Mouse (Mus musculus) cerebellum, adult 18-20 months (tissue): ENCODE data around the gene Fggy.

Experiments used
- DNase-seq, 2 experiments: peaks; one replicate each; pipeline ENCODE4 v3.0.0; 2021

Fggy gene

GRCm38 (mm10) chr4:95733397-95734249 is 176.3 kb downstream of the Fggy start:
- no peak for DNase-seq

DNA sequence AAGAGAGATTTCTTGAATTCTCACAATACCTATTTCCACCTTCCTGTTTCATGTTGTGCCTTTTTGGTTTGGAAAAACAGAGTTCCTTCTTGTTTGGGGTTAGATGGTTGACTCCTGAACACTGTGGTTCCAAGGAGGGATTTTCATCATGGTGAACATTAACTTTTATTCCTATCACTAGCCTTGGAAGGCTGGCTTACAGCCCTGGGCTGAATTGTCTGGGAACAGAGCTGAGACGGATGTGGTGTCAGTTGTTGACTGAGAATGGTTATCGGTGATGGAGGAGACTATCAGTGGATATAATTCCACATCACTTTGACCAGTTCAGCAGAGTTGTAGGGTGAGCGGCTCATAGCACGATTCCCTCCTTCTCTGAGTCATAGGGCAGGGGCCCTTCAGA is 178.7 kb downstream of the Fggy start:
- DNase-seq: no peak

DNA sequence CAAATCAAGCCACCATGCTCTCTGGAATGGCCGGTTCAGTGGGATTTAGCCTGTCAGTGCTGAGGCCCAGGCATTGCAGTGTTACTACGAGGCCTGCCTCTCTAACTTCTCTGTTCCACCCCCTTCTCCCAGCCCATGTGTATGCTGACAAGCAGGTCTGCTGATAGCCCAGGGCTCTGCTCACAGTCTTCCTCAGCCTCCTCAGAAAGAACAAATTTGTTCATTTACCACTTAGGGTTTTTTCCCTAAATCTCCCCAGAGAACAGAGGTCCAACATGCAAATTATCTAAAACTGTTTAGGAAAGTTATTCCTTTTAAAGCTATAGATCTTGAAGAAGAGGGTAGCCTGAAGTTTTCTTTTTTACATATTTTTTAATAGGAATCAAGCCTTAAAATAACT is 179.4 kb downstream of the Fggy start:
- no peak for DNase-seq

- no peak for DNase-seq
These were observed 180.9 kb downstream of the Fggy start for GRCm38 (mm10) chr4:95738179-95738578.

DNA sequence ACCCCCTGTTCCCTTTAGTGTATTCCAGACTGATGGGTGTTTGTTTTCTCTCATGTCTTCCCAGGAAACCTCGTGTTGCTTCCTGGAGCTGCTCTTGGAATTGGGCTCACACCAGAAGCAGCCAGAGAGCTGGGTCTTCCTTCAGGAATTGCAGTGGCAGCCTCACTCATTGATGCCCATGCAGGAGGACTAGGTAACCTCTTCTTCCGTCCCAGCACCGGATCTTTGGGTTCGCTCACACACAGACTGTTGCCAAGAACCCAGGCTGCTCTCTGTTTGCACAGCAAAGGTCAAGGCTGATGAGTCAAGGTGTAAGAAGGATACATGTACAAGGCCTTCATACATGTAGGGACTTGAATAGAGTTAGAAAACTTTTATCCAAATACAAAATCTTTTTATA is 181.4 kb downstream of the Fggy start:
- DNase-seq: no peak

DNA sequence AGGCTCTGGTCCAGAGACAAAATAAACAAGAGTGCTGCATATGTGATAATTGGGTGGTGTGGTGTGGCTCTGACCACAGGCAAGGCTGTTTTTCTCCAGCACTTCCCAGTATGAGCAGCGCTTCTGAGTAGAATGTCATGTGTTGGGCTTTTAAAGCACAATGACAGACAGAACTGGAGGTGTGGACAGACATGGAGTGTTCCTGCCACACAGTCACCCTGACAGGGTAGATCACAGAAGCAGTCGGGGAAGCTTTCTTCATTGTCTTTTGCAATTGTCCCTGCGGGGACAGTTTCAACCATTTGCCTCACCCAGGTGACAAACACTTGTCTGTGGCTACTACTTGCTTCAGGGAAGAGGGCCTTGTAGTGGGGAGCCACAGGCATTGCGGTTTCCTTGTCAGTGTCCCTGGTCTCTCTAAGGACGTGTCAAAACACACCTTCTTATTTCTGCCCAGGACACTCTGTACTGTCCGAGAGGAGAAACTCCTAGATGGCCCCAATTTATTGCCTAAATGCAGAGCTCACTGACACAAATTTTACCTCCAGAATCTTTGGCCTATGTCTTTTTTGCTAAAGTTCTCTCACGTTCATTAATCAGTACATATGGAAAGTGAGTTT is 183.9 kb downstream of the Fggy start:
- DNase-seq: no peak

GRCm38 (mm10) chr4:95742986-95743385 is 185.7 kb downstream of the Fggy start:
- DNase-seq: no peak

DNA sequence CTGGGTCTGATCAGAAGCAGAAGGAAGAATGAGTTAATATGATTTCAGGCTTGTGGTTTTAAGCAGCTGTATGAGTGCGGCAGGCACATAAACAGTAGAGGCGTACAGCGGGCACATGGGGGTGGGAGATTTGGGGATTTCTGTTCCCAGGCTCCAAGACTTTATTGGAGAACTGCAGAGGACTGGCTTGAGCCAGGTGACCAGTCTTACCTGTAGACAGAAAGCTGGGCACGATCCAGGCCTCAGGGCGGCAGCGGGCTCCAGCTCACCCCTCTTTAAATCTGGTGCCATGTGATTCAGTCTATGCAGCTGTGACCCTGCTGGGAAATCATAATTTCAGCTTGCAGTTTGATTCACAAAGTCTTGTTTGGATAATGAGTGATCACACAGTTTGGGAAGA is 189.6 kb downstream of the Fggy start:
- no peak for DNase-seq

- DNase-seq: no peak
These were observed 190.3 kb downstream of the Fggy start for GRCm38 (mm10) chr4:95747415-95748202.

DNA sequence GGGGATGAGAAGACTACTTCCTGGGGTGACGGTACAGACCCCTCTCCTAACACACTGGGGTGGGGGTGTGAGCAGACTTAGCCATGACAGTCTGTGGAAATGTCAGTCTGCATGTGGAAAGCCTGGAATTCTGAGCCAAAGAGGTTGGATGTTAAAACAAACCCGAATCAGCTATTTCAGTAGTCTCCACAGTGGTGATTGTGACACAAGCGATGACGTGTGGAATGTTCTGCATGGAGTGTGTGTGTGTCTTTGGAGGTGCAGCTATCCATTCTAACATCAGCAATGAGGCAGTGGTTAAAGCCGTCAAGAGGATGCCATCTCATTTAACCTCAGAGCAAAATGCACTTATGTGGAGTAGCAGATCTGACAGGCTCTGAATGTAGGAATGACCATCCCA is 192.9 kb downstream of the Fggy start:
- DNase-seq: no peak

GRCm38 (mm10) chr4:95752538-95753188 is 195.4 kb downstream of the Fggy start:
- DNase-seq: no peak

DNA sequence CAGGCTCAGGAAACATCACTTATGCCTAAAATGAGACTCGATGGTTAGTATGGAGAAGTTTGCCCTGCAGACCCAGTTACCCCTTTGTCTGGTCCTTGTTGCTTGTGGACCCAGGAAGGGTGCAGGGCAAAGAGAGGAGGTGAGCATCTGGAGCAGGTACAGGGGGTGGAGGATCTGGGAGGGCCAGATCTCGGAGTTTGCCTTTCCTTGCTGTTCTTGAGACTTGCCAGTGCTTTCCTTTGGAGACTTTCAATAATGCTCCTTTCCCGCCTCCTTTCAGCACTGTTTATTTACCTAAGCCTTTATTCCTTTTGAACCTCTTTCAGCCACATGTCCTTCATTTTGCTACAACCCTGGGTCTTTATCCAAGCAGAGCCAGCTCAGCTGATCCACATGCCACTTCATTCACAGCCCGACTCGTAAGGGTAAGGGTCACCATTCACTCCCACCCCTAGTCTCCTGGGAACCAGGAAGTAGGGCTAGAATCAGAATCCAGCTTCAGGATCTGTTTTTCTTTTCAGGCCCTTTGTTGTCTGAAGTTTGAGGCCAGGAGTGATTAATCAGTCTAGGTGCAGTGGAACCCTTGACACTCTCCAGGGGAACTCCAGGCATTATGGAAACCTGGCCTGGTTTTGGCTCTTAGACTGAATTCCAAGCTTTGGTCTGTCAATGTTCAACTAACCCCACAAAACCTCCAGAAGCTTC is 201.9 kb downstream of the Fggy start:
- DNase-seq: no peak

DNA sequence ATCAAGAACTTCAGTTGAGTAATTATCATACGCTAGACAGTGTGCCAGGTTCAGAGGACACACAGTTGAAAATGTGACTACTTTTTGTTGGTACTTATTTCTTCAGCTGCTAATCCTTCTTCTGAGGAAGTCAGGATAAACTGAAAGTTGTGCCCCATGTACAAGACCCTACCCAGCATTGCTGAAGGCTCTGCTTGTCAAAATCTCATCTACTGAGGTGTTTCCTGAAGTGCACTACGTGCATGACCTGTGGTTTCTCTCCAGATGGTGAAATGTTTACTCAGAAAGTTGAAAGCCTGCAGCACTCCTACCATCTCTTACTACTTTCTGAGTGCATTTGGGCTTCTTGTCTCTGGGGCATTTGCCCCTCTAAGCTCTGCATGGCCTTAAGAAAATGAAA is 208.1 kb downstream of the Fggy start:
- no peak for DNase-seq

DNA sequence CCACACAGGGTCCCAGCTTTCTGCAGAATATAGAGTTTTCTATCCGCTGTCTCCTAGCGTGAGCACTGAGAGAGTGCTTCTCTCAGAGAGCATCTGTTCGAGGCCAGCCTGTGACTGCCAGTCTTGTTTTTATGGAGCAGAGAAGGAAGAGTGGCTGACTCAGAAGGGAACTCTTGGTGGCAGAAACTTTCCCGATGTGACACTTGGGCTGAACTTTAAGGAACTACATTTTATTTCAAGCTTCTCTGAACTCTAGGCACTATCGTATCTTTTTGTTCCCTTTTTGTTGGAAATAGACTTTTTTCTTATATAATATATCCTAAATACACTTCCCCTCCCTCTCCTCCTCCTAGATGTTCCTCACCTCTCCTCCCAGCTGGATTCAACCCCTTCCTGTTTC is 213.2 kb downstream of the Fggy start:
- DNase-seq: no peak

DNA sequence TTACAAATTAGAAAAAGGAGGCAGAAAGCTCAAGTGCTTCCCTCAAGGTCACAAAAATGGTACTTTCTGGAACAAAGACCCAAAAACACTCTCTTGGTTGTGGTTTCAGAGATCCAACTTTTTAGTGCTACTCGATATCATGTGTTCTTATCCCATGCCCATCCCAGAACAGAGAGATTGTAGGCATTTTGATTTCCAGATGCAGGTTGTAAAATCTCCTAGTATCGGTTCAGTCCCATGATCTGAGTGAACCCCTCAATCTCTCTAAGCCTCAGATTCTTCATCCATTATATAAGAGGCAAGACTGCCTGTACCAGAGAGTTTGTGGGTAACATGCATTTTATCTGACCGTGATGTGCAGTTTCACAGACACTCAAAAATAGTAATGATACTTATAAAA is 214.2 kb downstream of the Fggy start:
- DNase-seq: no peak

DNA sequence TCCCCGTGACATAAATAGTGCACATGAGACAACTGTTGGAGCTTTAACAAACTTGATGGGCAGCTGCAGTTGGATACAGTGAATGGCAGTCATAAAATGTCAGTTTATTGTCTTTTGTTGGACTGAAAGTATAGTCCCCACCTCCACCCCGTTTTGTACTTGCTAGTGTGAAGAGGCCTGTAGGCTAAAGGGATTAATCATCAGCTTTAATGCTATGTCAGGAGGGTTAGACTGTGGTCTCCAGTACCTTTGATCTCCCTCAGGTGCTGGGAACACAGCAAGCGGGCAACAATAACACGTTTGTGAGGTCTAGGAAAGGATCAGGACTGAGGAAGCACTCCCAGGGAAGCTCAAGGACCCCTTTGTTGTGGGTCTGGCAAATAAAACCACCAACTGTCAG is 214.6 kb downstream of the Fggy start:
- DNase-seq: no peak

DNA sequence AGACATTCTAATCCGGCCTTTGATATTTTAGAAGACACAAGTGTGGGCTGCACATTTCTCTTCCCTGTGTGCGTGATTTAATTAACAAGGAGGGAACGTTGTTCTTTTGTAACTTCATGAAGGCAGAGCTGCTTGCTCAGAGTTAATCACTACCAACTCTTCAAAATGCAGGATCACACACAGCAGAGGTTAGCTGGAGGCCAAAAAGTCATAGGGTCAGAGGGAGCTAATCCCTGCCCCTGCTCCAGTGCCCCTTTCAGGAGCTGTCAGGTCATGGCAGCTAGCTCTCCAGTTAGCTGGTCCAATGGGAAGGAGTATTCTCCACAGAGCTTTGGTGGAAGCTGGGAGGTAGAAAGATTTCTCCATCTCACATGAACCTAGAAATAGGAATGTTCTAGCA is 215.4 kb downstream of the Fggy start:
- DNase-seq: no peak

- DNase-seq: no peak
These were observed 218.3 kb downstream of the Fggy start for GRCm38 (mm10) chr4:95775574-95775973.

DNA sequence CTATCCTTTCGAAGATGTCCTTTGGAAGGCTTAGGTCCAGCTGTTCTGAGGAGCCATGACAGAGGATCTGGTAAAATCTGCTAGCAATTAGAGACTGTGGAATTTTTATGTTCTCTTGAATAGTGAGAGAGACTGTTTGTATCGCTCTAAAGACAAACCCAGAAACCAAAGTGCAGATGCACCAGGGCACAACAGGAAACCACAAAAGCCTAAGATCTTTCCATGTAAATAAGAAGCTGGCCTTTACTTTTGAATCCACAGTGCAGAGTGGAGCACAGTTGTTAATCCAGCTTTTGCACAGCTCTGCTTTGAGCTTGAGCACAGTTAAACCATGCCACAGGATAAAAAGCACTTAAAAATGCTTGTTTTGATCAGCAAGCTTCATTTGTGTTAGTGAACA is 220.5 kb downstream of the Fggy start:
- no peak for DNase-seq

DNA sequence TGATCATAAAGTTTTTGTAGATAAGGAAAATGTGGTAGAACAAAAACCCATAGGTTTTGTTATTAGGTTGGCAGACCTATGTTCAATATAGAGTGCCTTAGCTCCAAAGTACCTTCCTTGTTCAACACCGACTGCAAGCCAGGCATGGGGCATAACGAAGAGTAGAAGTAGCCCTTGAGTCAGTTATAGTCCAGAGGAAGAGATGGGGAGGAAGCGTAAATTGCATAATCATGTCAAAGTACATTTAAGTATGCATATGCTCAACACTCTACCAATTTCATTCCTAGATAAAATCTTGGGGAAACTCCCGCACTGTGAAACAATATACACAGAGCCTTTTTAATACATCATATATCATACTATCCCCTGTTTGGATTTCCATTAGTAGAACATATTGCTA is 221.2 kb downstream of the Fggy start:
- no peak for DNase-seq

GRCm38 (mm10) chr4:95784146-95784895 is 227.0 kb downstream of the Fggy start:
- DNase-seq: no peak

DNA sequence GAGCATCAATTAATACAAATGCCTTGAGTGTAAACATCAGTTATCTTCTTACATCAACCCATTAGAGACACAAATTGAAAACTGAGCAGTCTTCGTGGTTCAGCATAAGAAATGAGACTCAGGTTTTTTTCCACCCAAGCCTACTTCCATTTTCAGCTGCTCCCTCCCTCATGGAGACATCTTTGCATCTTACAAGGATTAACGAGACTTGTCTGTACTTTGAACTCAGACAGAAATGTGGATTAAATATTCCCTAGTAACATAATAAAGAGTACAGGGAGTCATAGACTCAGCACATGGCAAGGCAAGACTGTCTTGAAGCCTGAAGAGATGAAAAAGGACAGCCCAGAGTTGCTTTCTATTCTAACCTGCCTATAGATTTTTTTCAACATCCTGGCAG is 230.3 kb downstream of the Fggy start:
- DNase-seq: no peak
